Mouse (Mus musculus) cerebellum, postnatal 25 days (tissue): Measurements from ENCODE around the gene Rnf41.

Experiments used
- DNase-seq, 2 experiments: peaks; one replicate each; pipeline ENCODE4 v3.0.0; 2021; ENCODE audit warnings: mixed read lengths in 2 of 2

Rnf41 gene

DNA sequence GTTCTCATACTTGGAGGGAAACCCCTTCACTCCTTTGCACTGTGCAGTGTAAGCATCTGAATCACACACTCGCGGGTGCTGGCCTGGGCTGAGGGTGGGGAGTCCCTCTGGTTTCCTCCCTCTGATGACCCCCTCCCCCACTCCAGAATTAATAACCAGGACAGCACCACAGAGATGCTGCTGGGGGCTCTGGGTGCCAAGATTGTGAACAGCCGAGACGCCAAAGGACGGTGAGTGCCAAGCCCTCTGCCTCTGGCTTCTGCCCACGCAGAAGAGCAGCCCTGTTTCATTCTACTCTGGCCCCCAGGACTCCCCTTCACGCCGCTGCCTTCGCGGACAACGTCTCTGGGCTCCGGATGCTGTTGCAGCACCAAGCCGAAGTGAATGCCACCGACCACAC, 22.5 kb upstream of the Rnf41 start:
- DNase-seq: no peak

DNA sequence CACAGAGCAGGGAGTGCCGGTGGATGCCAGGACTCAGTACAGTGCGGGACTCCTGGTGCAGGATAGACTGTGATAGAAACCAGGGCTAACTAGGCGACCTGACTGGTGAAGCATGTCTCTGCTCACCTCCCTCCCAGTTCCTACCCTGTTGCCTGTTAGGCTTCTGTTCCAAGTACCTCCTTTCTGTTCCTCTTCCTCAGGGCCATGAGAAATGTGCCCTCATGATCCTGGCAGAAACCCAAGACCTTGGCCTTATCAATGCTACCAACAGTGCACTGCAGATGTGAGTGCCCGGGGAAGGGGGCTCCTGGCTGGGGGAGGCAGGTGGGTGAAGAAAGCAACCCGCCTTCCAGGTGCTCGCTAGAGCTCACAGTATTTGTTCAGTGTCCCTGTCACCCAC, 21.9 kb upstream of the Rnf41 start:
- peak; percentile 25 to 28 for DNase-seq

DNA sequence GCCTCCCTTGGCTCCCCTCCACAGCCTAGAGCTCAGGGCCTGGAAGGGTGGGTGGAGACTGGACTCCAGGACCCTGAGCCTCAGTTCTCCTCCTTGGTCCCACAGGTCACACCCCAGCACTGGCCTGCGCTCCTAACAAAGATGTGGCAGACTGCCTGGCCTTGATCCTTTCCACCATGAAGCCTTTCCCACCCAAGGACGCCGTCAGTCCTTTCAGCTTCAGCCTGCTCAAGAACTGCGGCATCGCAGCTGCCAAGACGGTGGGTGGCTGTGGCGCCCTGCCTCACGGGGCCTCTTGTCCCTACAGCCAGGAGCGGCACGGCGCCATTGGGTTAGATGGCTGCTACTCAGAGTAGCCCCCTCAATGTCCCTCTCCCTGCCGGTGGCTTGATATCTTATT, 21.1 kb upstream of the Rnf41 start:
- peak; percentile 19 to 32 for DNase-seq

DNA sequence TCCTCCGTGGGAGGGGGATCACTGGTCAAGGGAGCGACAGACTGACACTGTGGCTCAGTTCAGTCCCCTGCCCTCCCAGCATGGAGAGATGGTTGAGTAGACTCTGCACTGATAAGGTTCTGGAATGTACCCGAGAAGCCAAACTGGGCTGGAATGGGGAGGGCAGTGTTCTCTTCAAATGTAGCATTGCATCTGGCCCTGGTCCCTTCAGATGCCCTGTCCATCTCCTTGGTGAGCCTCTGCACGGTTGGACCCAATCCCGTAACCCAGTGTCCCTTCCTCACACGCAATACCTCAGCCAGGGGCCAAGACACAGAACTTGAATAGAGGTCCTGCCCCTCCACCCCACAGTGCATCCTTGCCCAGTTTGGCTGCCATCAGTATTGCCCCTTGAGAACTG, 19.6 kb upstream of the Rnf41 start:
- peak; percentile 10 to 11 for DNase-seq

DNA sequence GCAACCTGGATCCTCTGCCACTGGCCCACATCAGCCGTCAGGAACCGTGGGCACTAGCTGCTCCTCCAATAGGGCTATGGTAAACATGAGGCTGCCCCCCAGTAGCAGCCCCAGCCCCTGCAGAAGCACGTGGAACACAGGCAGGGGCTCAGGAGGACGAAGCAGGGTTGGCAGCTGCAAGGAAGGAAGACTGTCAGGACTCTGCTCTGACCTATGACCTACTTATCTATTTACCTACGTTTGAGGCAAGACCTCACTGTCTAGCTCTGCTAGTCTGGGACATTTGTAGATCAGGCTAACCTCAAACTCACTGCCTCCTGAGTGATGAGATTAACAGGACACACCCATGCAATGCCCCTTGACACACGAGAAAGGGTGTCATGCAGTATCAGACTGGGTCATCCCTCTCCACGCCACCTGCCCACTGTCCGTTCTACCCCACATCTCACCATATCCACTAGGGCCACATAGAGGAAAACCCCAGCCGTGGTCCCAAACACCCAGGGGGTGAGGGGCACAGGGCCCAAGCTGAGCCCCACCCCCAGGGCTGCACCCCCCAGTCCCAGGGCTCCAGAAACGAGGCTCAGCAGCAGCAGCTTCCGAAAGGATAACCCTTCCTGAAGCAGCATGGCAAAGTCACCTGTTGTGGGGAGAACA, 15.3 kb upstream of the Rnf41 start:
- peak in 1 of 2 experiments; percentile 11 for DNase-seq

DNA sequence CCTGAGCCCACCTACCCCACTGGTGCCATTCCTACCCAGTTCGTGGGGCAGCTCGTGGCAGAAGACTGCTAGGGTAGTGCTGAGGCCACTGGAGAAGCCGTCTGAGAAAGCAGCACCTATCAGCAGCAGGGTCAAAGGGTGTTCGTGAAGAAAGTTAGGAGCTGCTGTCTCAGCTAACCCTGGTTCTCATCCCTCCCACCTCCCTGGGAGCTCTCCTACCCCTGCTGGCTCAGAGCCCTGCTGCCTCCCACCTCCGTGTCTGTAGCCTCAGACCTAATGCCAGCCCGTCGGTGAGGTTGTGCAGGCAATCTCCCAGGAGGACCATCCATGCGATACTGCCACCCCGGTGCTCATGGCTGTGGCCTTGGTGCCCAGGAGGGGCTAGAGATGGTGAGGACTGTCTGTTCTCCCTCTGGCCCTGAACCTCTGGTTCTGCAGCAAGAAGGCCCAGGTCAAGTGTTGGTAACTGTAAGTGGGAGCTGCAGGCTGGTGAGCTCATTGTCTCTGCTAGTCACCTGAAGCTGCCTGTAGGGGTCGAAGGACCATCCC, 14.7 kb upstream of the Rnf41 start:
- DNase-seq: peak in 1 of 2 experiments; percentile 24

DNA sequence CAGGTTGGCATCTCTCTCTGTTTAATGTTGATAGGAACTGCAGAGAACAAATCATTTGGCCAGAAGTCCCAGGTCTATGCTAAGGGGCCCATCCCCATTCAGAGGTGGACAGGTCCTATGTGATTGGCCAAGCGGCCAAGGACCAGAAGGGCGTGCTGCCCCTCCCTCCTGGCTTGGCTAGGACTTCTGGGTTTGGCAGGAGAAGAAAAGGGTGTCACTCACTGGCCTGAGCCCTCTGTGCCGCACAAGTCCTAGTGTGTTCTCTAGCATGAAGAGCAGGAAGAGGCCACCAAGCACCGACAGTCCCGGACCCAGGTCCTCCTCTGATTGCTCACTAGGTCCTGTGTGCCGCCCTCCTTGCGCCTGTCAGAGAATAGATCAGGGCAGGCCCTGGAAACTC, 14.0 kb upstream of the Rnf41 start:
- DNase-seq: peak; percentile 71 to 76

DNA sequence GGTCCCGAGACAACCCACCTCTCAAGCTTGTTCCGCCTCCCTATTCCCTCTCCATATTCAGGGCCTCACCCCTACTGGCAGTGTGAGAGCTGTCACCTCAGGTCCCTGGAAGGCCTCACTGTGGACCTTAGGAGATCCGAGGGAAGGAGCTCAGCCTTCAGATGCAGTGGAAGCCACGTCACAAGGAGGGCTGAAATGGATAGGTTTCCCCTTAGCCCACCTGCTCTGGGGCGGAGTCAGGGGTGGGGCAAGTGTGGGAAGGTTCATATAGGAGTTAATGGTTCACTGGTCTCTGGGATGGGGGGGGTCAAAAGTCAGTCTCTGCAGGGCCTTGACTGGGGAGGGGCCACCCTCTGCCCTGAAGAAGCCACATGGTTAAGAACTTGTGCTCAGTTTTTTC, 11.1 kb upstream of the Rnf41 start:
- no peak for DNase-seq

DNA sequence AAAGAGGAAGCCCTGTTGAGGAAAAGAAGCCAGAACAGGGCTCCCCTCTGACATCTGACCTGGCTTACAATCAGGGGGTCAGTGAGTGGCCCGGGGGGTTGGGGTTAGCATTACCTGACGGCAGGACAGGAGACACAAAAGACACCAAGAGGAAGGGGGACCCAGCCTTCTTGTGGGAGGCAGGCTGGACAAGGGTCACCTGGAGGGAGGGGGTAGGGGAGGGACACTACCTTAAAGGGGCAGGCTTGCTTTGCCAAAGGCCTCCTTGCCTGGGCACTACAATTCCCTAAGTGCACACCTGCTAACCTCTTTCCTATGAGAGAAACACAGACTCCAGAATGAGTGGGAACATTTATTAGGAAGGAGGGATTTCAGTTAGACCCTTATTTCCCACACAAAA, 10.4 kb upstream of the Rnf41 start, which contains the start of gene Slc39a5:
Gene Slc39a5 (minus strand): TSS at position 174 of the 400 bp plus-strand sequence.
- DNase-seq: no peak

DNA sequence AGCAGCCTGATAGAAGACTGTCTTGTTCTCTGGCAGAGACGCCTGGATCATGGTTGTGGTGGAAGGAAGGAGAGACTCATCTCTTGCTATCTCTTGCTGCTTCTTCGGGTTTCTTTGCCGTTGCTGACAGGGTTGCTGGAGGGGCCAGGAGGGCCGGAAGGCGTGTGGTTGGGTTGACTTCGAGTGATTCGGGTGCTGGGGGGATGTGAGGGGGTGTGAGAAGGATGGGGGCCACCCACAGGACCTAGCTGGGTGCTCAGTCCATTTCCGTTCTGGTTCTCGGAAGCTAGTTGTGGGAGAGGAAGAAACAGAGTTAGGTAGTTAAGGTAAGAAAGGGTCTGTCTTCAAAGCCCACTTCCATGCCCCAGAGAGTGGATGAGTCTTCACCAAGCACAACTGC, 9.8 kb upstream of the Rnf41 start:
- no peak for DNase-seq

DNA sequence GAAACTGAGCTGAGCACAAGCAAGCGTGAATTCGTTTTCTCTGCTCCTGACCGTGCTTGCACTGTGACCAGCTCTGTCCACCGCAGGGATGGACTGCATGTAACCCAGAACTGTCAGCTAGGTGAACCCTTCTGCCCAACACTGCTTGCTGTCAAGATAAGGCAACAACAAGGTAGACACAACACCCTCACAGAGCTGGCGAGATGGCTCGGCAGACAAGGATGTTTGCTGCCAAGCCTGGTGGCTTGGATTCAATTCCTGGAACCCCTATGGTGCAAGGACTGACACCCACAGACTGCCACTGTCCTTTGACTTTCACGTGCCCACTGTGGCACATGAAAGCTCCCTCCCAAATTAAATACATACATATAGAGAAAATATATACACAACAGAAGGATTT, 7.5 kb upstream of the Rnf41 start:
- DNase-seq: peak; percentile 84 to 89

DNA sequence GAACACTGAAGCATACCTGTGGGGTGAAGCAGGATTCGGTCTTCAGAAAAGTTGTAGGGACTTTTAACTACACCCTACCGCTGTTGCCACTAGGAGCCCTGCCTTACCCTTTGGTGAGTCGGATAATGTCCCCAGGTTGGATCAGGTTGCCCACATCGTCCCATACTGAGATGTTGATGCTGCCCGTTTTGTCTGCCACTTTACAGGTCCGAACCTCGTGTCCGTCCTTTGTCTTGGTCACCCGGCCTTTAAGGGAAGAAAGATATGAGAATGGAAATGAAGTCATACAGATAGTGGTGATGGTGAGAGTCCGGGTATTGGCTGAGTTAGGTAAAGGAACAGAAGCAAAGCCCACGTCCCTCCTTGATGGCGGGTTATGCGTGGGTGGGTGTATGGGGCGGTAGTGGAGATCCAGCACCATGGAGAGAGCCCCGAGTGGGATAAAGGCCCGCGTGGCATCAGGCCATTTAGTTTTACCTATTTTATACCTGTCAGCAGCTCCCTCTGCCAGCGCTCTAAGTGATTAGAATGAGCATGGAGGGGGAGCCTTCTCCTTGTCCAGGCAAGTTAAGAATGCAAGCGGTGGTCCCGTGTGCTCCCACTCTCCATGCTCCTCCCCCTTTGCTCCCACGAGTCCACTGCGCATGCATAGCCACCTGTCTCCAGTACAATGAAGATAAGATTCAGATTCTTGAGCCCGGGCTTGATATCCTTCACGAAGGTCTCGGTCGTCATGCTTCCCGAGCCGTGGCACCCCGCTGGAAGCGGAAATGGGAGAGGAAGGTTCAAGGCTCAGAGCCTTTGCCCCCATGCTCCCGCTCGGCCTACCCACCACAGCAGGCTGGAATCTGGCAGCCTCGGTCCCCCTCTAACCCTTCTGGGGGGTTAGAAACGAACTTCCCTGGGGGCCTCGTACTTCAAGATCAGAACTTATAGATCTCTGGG, 2.6 kb upstream of the Rnf41 start:
- peak; percentile 59 to 62 for DNase-seq

DNA sequence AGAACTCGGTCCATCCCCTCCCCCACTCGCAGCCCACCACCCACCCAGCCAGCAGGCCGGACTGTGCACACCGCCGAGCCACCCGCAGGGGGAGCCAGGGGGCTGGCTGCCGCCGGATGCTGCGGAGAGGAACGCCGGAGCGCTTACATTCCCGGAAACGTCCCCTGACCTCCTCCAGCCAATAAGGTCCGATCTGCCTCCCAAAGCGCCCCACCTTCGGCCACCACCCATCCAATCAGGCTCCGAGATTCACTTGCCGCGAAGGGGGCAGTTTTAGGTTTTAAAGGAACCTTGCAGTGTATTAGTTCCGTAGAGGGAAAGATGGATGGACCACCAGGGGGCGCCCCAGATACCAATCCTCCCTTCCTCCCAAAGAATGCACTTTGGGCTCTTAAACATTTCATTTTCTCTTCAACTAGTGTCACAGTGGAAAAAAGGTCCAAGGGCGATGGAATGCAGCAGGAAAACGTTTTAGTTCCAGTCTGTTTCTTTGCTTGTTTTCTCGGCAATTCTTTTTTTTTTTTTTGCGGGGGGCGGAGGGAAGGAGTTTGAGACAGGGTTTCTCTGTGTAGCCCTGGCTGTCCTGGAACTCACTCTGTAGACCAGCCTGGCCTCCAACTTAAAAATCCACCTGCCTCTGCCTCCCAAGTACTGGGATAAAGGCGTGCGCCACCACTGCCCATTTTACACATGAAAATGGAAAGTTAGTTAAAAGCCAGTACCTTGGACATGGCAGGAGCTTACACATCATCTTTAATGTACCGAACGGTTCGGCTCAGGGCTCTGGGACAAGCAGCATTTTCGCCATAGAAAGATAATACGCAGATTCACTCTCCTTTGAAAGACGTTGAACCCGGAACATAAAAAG, 1.5 kb upstream of the Rnf41 start:
- peak; percentile 97 to 98 for DNase-seq

DNA sequence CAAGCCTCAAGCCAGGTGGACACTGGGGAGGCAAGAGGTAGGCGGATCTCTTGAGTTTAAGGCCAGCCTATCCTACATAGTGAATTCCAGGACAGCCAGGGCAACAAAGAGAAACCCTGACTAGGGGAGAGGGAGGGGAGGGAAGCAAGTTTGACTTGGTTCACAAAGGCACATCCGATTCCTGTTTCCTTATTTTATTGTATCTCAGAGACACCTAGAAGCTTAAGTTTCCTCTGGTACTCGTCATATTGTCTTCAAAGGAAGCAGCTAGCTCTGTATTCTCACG, 954 bp upstream of the Rnf41 start:
- DNase-seq: no peak

DNA sequence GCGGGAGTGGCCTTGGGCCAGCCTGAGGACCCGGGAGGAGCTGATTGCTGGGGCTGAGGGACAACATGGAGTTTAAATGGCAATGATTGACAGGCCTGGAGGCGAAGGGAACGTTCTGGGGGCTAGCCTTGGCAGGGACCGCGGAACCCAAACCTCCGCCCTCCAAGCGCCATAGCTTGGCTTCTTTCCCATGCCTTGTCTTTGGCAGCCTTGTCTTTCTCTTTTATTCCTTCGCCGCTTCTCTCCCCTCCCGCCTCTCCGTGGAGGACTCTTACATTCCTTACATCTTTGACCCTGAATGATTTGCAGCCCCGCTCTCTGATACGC, 561 bp downstream of the Rnf41 start:
- DNase-seq: peak in 1 of 2 experiments; percentile 53

DNA sequence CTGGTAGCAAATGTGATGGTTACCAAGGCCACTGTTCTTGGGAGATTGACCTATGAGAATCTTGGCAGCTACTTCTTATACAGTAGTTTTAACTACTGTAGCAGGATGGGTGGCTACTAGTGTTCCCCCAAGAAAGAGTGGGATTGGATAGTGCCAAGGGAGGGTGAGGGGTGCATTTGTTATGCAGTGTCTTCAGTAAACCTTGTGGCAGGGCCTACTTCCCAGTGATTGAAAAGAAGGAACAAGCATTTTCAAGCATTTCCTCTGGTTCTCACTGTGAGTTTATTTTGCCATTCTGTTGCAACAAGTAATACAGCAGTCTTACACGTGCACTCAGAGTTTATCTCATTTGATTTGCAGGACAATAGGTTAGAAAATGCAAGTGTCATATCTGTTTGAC, 1.1 kb downstream of the Rnf41 start:
- DNase-seq: no peak

DNA sequence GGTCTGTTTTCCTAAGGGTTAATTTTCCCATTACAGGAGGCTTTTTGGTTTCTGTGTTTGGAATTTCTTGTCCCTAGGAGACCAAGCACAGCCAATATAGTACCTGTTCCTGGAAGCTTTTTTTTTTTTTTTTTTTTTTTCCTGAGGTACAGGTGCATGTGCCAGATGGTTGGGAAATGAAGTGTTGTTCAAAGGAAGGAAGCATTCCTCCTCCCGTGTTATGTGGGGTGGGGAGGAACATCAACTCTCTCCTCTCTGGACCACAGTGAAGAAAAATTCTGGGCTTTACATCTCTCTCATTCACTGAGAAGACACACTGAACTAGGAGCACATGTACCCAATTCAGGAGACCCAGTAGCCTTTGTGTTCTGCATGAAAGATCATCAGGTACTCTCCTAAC, 1.6 kb downstream of the Rnf41 start:
- no peak for DNase-seq

DNA sequence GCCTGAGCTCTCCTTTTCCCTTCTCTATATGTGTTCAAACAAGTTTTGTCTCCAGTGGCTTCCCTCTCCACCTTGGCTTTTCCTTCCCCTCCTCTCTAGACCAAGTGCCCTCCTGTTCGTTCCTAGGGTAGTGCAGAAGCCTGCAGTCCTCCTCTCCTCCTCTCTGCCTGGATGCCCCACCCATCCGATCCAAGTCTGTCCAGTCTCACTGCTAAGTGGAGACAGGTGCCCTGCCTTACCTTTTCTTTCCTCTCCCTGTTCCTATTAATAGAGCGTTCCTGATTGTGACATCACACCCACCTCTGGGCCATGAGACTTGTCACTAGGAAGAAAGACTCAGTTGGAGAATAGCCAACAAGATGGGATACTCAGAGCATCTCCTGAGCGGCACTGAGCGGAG, 3.4 kb downstream of the Rnf41 start:
- DNase-seq: no peak

DNA sequence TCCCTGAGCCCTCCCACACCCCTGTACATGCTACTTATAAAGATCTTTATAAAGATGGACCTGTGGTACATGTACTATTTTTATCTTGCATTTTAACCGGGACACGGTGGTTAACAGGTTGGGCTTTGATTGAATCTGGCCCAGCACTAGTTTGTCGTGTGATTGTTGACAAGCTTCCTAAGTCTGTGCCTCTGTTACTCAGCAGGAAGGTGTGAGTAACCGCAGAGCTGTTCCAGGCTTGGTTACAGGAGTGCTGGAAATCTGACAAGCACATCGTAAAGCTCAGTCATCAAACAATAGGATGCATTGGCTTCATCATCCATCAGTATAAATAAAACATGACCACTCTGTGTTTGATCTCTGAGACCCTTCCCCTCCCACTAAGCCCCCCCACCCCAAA, 11.0 kb downstream of the Rnf41 start:
- DNase-seq: peak in 1 of 2 experiments; percentile 54

DNA sequence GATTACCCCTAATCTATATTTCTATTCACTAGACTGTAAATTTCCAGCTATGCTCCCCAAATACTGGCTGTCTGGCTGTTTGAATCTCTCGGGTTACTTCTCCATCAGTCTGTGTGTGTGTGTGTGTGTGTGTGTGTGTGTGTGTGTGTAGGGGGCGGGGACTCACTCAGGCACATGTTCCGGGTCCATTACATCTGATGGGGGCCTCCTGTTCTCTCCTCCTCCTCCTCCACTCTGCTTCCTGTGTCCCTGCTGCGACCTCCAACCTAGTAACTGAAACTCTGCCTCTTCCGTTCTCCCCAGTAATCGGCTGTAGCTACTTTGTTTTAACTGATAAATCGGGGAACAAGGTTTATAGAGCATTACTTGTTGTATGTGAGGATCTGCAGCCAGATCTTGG, 13.1 kb downstream of the Rnf41 start:
- no peak for DNase-seq

DNA sequence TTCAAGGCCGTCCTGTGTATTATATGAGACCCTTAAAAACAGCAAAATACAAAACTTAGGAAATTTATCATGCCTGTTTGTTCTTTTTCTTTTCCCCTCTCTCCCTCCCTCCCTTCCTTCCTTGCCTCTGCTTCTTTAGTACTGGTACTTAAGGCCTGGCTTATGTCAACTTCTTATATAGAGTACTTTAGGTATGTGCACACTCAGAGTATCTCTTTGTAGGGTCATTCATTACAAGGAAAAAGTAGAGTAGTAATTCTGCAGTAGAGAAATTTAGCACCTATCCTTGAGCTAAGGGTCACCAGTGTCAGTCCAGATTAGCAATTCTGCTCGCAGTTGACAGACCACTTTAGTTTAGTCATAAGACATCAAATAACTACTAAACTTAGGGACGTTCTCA, 13.8 kb downstream of the Rnf41 start:
- no peak for DNase-seq

DNA sequence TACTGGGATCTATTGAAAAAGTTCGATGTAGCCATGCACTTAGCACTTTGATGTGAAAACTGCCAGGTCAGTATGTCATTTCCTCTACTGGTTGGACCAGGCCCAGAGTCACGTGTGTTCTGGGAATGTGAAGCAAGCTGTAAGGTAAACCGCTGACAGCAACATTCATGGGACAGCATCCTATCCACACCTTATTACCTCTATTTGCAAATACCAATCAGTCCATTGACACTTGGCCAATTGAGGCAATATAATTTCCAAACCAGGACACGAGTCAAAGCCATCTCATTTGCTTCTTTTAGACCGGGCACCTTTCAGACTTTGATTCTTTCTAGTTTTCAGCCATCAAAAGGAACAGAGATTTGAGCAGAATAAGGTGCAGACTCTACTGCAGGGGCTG, 17.6 kb downstream of the Rnf41 start:
- DNase-seq: no peak

DNA sequence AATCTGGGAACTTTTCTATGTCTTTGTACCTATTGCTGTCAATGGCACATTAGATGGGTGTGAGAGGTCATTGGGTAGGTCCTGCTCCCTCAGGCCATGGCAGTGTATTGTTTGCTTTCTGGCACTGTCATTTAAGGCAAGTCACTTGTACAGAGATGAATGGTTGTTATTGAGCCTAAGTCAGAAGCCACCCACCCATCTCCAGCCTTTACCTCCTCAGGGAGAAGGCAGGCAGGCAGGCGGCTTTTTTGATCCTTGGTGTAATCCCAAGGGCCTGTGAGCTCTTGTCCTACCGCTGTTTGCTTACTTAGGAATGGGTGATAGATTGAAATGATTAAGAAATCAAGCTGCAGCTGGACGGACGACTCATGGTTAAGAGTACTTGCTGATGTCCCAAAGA, 18.0 kb downstream of the Rnf41 start:
- DNase-seq: no peak
